Mouse (Mus musculus): ENCODE measurements at regions not wholly inside any gene's neighbourhood (a gene's known extent, or its start where the extent isn't known, plus 50 kb on each side); places are given as distances from the start of the nearest gene placed in this dataset.

DNA sequence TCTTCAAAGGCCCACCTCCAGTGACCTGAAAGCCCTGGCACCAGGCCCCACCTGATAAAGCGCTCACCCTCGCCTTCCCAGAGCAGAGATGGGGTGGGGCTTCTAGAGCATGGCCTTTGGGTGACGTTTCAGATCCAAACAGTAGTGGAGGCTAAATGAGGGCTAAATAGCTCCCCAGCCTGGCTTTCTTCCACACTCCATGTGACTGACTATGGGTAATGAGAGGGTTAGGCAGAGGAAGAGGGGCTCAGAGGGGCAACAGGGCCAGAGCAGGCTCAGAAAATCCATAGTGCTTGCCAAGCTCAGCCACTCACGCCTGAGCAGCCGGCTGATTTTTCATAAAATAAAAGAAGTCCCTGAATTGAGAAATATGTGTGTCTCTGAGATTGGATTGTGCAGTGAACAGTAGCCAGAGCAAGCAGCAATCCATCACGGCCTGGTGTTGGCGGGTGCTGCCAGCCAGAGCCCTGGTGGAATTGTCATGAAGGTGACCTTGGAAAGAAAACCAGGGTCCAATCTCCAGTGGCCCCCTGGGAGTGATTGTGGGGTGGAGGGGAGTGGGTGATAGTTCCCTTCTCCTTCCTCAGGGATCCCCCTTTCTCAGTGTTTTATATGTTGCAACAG, 128.9 kb downstream of the Dmrta2 start:
- H3K4me1 ChIP-seq (replicated peaks; ENCODE audit: control insufficient read depth in 2 of 2, insufficient read depth in 2 of 2, low read length in 1 of 2) = no peaks in the 10 kb centered on the region
- no peak overlapping the region for H3K4me2 ChIP-seq (ENCODE audit: low read depth)
- no peak overlapping the region for H3K9ac ChIP-seq (replicated peaks)
- no peak overlapping the region for H3K27ac ChIP-seq
- no peak overlapping the region for H3K4me3 ChIP-seq (ENCODE audit: insufficient read depth in 1 of 2, low read depth in 2 of 2, low read length in 2 of 2)
- H3K27me3 ChIP-seq (ENCODE audit: control insufficient read depth, insufficient read depth, low read length) = no peaks in the 10 kb centered on the region
- no peaks in the 10 kb centered on the region for H3K9me3 ChIP-seq (ENCODE audit: control insufficient read depth, low read length)
- DNase-seq (ENCODE audit: low read depth in 3 of 3, low spot score in 3 of 3) (no peak), ATAC-seq (ENCODE audit: insufficient read depth) (no peak)
- H3K36me3 ChIP-seq (replicated peaks; ENCODE audit: control insufficient read depth, insufficient read depth, low read depth) = no peaks in the 10 kb centered on the region
- TF ChIP-seq EP300 (IDR thresholded peaks at IDR 0.05; ENCODE audit: low read depth) = no peak
- TF ChIP-seq CTCF (IDR thresholded peaks at IDR 0.05; ENCODE audit: low read depth) = no peak
- 52% methylated on average over 7 of the region's 7 CpGs for WGBS (ENCODE audit: insufficient replicate concordance)

GRCm38 (mm10) chr4:110119438-110119837, 141.6 kb downstream of the Dmrta2 start:
- DNase-seq (ENCODE audit: low read depth in 3 of 3, low spot score in 3 of 3) (no peak), ATAC-seq (ENCODE audit: insufficient read depth) (no peak)
- H3K4me2 ChIP-seq (ENCODE audit: low read depth) = no peak overlapping the region
- H3K9ac ChIP-seq (replicated peaks) = no peak overlapping the region
- TF ChIP-seq CTCF (IDR thresholded peaks at IDR 0.05; ENCODE audit: low read depth) (no peak), EP300 (IDR thresholded peaks at IDR 0.05; ENCODE audit: low read depth) (no peak)
- no peaks in the 10 kb centered on the region for H3K9me3 ChIP-seq (ENCODE audit: control insufficient read depth, low read length)
- no peaks in the 10 kb centered on the region for H3K4me1 ChIP-seq (replicated peaks; ENCODE audit: control insufficient read depth in 2 of 2, insufficient read depth in 2 of 2, low read length in 1 of 2)
- H3K27ac ChIP-seq = no peak overlapping the region
- H3K27me3 ChIP-seq (ENCODE audit: control insufficient read depth, insufficient read depth, low read length) = no peaks in the 10 kb centered on the region
- 23% methylated on average over 9 of the region's 9 CpGs for WGBS (ENCODE audit: insufficient replicate concordance)
- H3K36me3 ChIP-seq (replicated peaks; ENCODE audit: control insufficient read depth, insufficient read depth, low read depth) = no peaks in the 10 kb centered on the region
- H3K4me3 ChIP-seq (ENCODE audit: insufficient read depth in 1 of 2, low read depth in 2 of 2, low read length in 2 of 2) = no peak overlapping the region

- no peak for TF ChIP-seq CTCF (IDR thresholded peaks at IDR 0.05; ENCODE audit: low read depth)
- TF ChIP-seq EP300 (IDR thresholded peaks at IDR 0.05; ENCODE audit: low read depth) = no peak
- 30% methylated on average over 3 of the region's 3 CpGs for WGBS (ENCODE audit: insufficient replicate concordance)
- no peak overlapping the region for H3K4me3 ChIP-seq (ENCODE audit: insufficient read depth in 1 of 2, low read depth in 2 of 2, low read length in 2 of 2)
- no peak overlapping the region for H3K9ac ChIP-seq (replicated peaks)
- no peaks in the 10 kb centered on the region for H3K4me1 ChIP-seq (replicated peaks; ENCODE audit: control insufficient read depth in 2 of 2, insufficient read depth in 2 of 2, low read length in 1 of 2)
- no peaks in the 10 kb centered on the region for H3K9me3 ChIP-seq (ENCODE audit: control insufficient read depth, low read length)
- no peaks in the 10 kb centered on the region for H3K27me3 ChIP-seq (ENCODE audit: control insufficient read depth, insufficient read depth, low read length)
- no peak overlapping the region for H3K27ac ChIP-seq
- H3K36me3 ChIP-seq (replicated peaks; ENCODE audit: control insufficient read depth, insufficient read depth, low read depth) = no peaks in the 10 kb centered on the region
- DNase-seq (ENCODE audit: low read depth in 3 of 3, low spot score in 3 of 3) (no peak), ATAC-seq (ENCODE audit: insufficient read depth) (no peak)
- no peak overlapping the region for H3K4me2 ChIP-seq (ENCODE audit: low read depth)
Observed at GRCm38 (mm10) chr4:110119874-110120273, 142.0 kb downstream of the Dmrta2 start.

- no peak for TF ChIP-seq EP300 (IDR thresholded peaks at IDR 0.05; ENCODE audit: low read depth)
- TF ChIP-seq CTCF (IDR thresholded peaks at IDR 0.05; ENCODE audit: low read depth) = no peak
- WGBS (ENCODE audit: insufficient replicate concordance) = 54% methylated on average over 9 of the region's 9 CpGs
- Histone ChIP-seq H3K4me2 (ENCODE audit: low read depth) (no peak overlapping the region), H3K9ac (replicated peaks) (no peak overlapping the region), H3K27ac (no peak overlapping the region), H3K27me3 (ENCODE audit: control insufficient read depth, insufficient read depth, low read length) (no peaks in the 10 kb centered on the region), H3K4me1 (replicated peaks; ENCODE audit: control insufficient read depth in 2 of 2, insufficient read depth in 2 of 2, low read length in 1 of 2) (no peaks in the 10 kb centered on the region), H3K36me3 (replicated peaks; ENCODE audit: control insufficient read depth, insufficient read depth, low read depth) (no peaks in the 10 kb centered on the region), H3K9me3 (ENCODE audit: control insufficient read depth, low read length) (no peaks in the 10 kb centered on the region), H3K4me3 (ENCODE audit: insufficient read depth in 1 of 2, low read depth in 2 of 2, low read length in 2 of 2) (no peak overlapping the region)
- ATAC-seq (ENCODE audit: insufficient read depth) (no peak), DNase-seq (ENCODE audit: low read depth in 3 of 3, low spot score in 3 of 3) (no peak)
Observed at GRCm38 (mm10) chr4:110120761-110121160, 142.9 kb downstream of the Dmrta2 start.

GRCm38 (mm10) chr4:110121447-110121846, 143.6 kb downstream of the Dmrta2 start:
- H3K4me3 ChIP-seq (ENCODE audit: insufficient read depth in 1 of 2, low read depth in 2 of 2, low read length in 2 of 2) = no peak overlapping the region
- DNase-seq (ENCODE audit: low read depth in 3 of 3, low spot score in 3 of 3) (no peak), ATAC-seq (ENCODE audit: insufficient read depth) (no peak)
- no peak for TF ChIP-seq CTCF (IDR thresholded peaks at IDR 0.05; ENCODE audit: low read depth)
- TF ChIP-seq EP300 (IDR thresholded peaks at IDR 0.05; ENCODE audit: low read depth) = no peak
- no peaks in the 10 kb centered on the region for H3K9me3 ChIP-seq (ENCODE audit: control insufficient read depth, low read length)
- H3K4me2 ChIP-seq (ENCODE audit: low read depth) = no peak overlapping the region
- no peak overlapping the region for H3K9ac ChIP-seq (replicated peaks)
- H3K27me3 ChIP-seq (ENCODE audit: control insufficient read depth, insufficient read depth, low read length) = no peaks in the 10 kb centered on the region
- H3K27ac ChIP-seq = no peak overlapping the region
- no peaks in the 10 kb centered on the region for H3K4me1 ChIP-seq (replicated peaks; ENCODE audit: control insufficient read depth in 2 of 2, insufficient read depth in 2 of 2, low read length in 1 of 2)
- 47% methylated on average over 5 of the region's 5 CpGs for WGBS (ENCODE audit: insufficient replicate concordance)
- no peaks in the 10 kb centered on the region for H3K36me3 ChIP-seq (replicated peaks; ENCODE audit: control insufficient read depth, insufficient read depth, low read depth)
